Mouse (Mus musculus) spleen, adult 18-20 months (tissue): ENCODE measurements around the gene Foxd2.

Source experiments
- DNase-seq, 2 experiments: peaks; one replicate each; pipeline ENCODE4 v3.0.0; 2022; ENCODE audit warnings: mixed read lengths in 2 of 2

Gene Foxd2

GRCm38 (mm10) chr4:114908829-114909601 lies at the start of gene Foxd2:
Gene Foxd2, minus strand, starts transcription at chr4:114908873.
- DNase-seq, result peak; percentile 83 to 90

- no peak for DNase-seq
Observed at GRCm38 (mm10) chr4:114958231-114958630, 49.6 kb upstream of the Foxd2 start.

GRCm38 (mm10) chr4:114957403-114957802 lies 48.7 kb upstream of the Foxd2 start:
- no peak for DNase-seq

GRCm38 (mm10) chr4:114953172-114953571 lies 44.5 kb upstream of the Foxd2 start:
- DNase-seq, result no peak

- DNase-seq, result no peak
Observed at GRCm38 (mm10) chr4:114947852-114948481, 39.3 kb upstream of the Foxd2 start.

- DNase-seq, result peak; percentile 48 to 83
Observed at GRCm38 (mm10) chr4:114947395-114947794, 38.7 kb upstream of the Foxd2 start.

GRCm38 (mm10) chr4:114946416-114946815 lies 37.7 kb upstream of the Foxd2 start:
- no peak for DNase-seq

- DNase-seq, result no peak
Observed at GRCm38 (mm10) chr4:114945021-114945420, 36.3 kb upstream of the Foxd2 start.

GRCm38 (mm10) chr4:114942583-114942982 lies 33.9 kb upstream of the Foxd2 start:
- no peak for DNase-seq

- DNase-seq, result no peak
Observed at GRCm38 (mm10) chr4:114942112-114942511, 33.4 kb upstream of the Foxd2 start.

GRCm38 (mm10) chr4:114941311-114941710 lies 32.6 kb upstream of the Foxd2 start:
- no peak for DNase-seq

GRCm38 (mm10) chr4:114938248-114938647 lies 29.6 kb upstream of the Foxd2 start:
- DNase-seq, result no peak

- no peak for DNase-seq
Observed at GRCm38 (mm10) chr4:114937459-114938047, 28.9 kb upstream of the Foxd2 start.

- DNase-seq, result no peak
Observed at GRCm38 (mm10) chr4:114934188-114934587, 25.5 kb upstream of the Foxd2 start.

- DNase-seq, result no peak
Observed at GRCm38 (mm10) chr4:114932747-114933146, 24.1 kb upstream of the Foxd2 start.

- no peak for DNase-seq
Observed at GRCm38 (mm10) chr4:114929155-114929554, 20.5 kb upstream of the Foxd2 start.

GRCm38 (mm10) chr4:114925917-114926312 lies 17.2 kb upstream of the Foxd2 start, which contains the start of gene Foxe3:
Gene Foxe3, minus strand, starts transcription at chr4:114926013.
- DNase-seq, result no peak

- peak in 1 of 2 experiments; percentile 19 for DNase-seq
Observed at GRCm38 (mm10) chr4:114924971-114925916, 16.6 kb upstream of the Foxd2 start.

GRCm38 (mm10) chr4:114917091-114917490 lies 8.4 kb upstream of the Foxd2 start:
- DNase-seq, result peak; percentile 16 to 57

GRCm38 (mm10) chr4:114916056-114916455 lies 7.4 kb upstream of the Foxd2 start:
- DNase-seq, result no peak

GRCm38 (mm10) chr4:114913594-114913962 lies 4.9 kb upstream of the Foxd2 start:
- no peak for DNase-seq

- DNase-seq, result no peak
Observed at GRCm38 (mm10) chr4:114912705-114913593, 4.3 kb upstream of the Foxd2 start.
